Mouse (Mus musculus): ENCODE data around the gene Dhrs13. TPM values are rescaled to one million over a fixed set of nuclear protein-coding genes. Genes with fewer than 3 reads are reported as not detected.

The Dhrs13 gene
- polyA plus RNA-seq (2014; fragmentation: Nextera tagmentation; extraction: Ambion mirVana): 51.3 and 62.5 TPM in 2 replicates

DNA sequence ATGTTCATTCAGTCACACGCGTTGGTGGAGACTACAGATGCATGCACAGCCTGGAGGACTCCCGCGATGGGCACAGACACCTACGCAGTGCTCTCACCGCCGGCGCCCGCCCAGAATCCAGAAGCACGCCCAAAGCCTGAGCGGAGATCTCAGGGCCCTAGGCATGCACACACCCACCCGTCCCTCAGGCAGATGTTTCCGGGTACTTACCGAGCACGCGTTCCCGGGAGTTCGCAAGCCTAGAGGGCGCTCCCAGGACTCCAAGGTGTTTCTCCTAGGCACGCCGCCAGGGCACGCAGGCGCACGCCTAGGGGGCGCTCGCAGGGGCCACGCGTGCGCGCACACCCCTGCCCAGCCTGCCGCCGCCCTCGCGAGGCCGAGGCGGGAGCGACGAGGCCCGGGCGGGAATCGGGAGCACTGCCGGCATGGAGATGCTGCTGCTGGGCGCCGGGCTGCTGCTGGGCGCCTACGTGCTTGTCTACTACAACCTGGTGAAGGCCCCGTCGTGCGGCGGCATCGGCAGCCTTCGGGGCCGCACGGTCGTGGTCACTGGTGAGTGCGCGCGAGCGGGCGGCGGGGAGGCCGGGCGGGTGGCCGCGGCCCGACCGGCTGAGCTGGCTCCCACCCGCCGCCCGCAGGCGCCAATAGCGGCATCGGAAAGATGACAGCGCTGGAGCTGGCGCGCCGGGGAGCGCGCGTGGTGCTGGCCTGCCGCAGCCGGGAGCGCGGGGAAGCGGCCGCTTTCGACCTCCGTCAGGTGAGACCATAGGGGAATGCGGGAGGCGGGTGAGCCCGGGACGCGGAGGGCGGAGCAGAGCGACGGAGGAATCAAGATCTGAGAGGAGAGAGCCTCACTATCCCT lies at the start of gene Dhrs13:
Dhrs13 (plus strand) TSS at position 334 of the 862 bp plus-strand sequence.
- Histone ChIP-seq H3K9ac (replicated peaks; ENCODE audit: low read length) (peak within 1 kb of the TSS; percentile 90), H3K4me1 (ENCODE audit: control insufficient read depth, insufficient read depth, low read length) (peaks cover 12% of the 10 kb centered on the region), H3K4me3 (replicated peaks; ENCODE audit: low read depth, low read length) (peak within 1 kb of the TSS; percentile 70), H3K27me3 (ENCODE audit: control insufficient read depth, insufficient read depth, low read length) (no peaks in the 10 kb centered on the region), H3K36me3 (ENCODE audit: control insufficient read depth, insufficient read depth, low read length) (peaks cover 46% of the 10 kb centered on the region), H3K27ac (replicated peaks; ENCODE audit: low read depth, low read length) (peak within 1 kb of the TSS; percentile 97), H3K9me3 (ENCODE audit: control insufficient read depth, low read length) (no peaks in the 10 kb centered on the region), H3K4me2 (ENCODE audit: low read length) (peak within 1 kb of the TSS; percentile 73)
- DNase-seq (peak; percentile 97), ATAC-seq (ENCODE audit: low FRiP score, low TSS enrichment) (peak; percentile 91)
- WGBS: under 1% methylated on average over 95 of the region's 96 CpGs

DNA sequence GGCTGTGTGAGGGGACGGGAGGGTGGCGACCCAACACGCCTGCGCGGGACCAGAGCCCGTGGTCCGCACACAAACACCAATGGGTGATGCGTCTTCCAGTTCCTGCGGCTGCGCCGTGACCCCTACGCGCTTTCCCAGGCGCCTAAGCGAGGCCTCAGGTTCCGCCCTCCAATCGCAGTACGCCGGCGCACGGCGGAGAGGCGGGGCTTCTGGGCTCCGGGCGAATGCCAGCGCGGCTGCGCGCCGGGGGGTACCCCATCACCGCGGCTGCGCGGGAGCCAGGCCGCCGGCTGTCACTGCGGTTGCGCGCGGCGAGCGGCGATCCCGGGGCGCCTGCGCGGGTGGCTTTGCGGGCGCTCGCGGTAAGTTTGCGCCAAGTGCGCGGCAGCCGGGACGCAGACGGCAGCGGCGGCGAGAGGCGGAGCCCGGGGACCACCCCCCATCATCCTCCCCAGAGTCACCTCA lies 49.6 kb upstream of the Dhrs13 start, which contains the start of gene Phf12:
Phf12 (plus strand) TSS at position 314 of the 465 bp plus-strand sequence.
- no peaks in the 10 kb centered on the region for H3K9me3 ChIP-seq (ENCODE audit: control insufficient read depth, low read length)
- H3K27me3 ChIP-seq (ENCODE audit: control insufficient read depth, insufficient read depth, low read length): no peaks in the 10 kb centered on the region
- peak within 1 kb of the TSS; percentile 98 for H3K27ac ChIP-seq (replicated peaks; ENCODE audit: low read depth, low read length)
- peak; percentile 100 for DNase-seq
- under 1% methylated on average over 62 of the region's 62 CpGs for WGBS
- peak within 1 kb of the TSS; percentile 79 for H3K4me2 ChIP-seq (ENCODE audit: low read length)
- peaks cover 11% of the 10 kb centered on the region for H3K4me1 ChIP-seq (ENCODE audit: control insufficient read depth, insufficient read depth, low read length)
- H3K9ac ChIP-seq (replicated peaks; ENCODE audit: low read length): peak within 1 kb of the TSS; percentile 92
- peak within 1 kb of the TSS; percentile 99 for H3K4me3 ChIP-seq (replicated peaks; ENCODE audit: low read depth, low read length)
- ATAC-seq (ENCODE audit: low FRiP score, low TSS enrichment): peak; percentile 90
- H3K36me3 ChIP-seq (ENCODE audit: control insufficient read depth, insufficient read depth, low read length): peaks cover 24% of the 10 kb centered on the region

DNA sequence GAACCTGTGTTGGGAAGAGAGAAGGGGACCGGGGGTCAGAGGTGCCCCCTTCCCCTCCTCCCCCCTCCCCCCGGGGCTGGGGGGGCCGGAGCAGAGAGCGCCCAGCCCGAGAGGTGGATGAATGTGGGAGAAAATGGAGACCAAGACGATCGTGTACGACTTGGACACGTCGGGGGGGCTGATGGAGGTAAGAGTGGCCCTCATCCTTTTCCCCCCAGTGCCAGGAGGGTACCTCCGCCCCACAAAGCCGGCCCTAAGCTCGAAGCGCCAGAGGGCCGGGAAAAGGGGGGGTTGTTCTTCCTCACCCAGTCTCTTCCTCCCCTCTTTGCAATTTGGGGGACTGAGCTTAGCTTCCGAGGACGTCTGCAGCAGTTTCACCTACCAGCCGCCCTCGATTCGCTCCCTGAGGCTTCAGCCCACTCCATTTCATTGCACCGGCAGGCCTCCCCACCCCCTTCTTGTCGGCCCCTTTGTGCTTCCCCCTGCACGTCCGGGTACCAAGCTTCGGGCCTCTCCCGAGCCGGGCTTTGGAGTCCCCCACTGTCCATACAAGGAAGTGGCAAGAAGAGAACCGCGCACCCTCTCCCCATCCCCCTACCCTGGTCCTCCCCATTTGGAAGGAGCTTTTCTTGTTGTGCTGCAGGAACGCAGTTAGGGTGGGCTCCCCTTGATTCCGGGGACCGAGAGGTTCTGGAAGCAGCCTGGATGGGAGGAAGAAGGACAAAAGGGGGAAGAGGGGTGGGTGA lies 48.7 kb upstream of the Dhrs13 start:
- DNase-seq (peak; percentile 63), ATAC-seq (ENCODE audit: low FRiP score, low TSS enrichment) (no peak; the same call in 1 of the 2 replicates)
- Histone ChIP-seq H3K4me3 (replicated peaks; ENCODE audit: low read depth, low read length) (peak overlapping the region; percentile 99), H3K9ac (replicated peaks; ENCODE audit: low read length) (peak overlapping the region; percentile 92), H3K36me3 (ENCODE audit: control insufficient read depth, insufficient read depth, low read length) (peaks cover 20% of the 10 kb centered on the region), H3K9me3 (ENCODE audit: control insufficient read depth, low read length) (no peaks in the 10 kb centered on the region), H3K4me2 (ENCODE audit: low read length) (peak overlapping the region; percentile 79), H3K4me1 (ENCODE audit: control insufficient read depth, insufficient read depth, low read length) (peaks cover 11% of the 10 kb centered on the region), H3K27me3 (ENCODE audit: control insufficient read depth, insufficient read depth, low read length) (no peaks in the 10 kb centered on the region), H3K27ac (replicated peaks; ENCODE audit: low read depth, low read length) (peak overlapping the region; percentile 98)
- WGBS: 0% methylated on average over 29 of the region's 32 CpGs

DNA sequence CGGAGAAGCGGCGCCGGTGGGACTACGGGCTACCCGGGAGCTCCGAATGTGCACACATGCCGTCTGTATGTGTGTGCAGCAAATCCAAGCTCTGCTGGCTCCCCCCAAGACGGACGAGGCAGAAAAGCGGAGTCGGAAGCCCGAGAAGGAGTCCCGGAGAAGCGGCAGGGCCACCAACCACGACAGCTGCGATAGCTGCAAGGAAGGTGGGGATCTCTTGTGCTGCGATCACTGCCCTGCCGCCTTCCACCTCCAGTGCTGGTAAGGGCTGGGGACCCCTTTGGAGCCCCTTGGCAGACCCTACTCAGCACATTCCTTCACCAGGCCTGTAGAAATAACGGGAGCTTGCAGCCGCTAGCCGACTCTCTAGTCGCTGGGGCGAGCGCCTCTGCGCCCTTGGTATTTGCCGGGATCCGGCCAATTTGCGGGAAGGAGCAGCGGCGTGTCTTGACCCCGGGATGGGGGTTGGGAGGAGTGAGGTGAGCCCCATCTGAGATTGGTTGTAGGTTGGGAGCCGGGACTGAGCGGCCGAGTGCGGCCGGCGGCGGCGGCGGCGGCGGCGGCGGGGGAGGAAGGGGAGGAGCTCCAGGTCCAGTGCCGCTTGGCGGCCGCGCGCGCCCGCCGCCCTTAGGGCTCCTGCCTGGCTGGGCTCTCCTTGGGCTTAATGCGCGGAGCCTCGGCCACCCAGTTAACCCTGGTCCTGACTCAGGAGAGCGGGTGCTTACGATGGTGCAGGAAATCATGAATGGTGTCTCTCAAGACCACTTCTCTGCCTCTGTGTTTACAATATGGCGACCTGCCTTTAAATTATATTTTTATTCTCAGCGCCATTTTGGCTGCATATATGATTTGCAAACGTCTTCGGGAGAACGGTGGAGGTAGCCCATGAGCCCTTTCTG lies 47.9 kb upstream of the Dhrs13 start:
- Histone ChIP-seq H3K9me3 (ENCODE audit: control insufficient read depth, low read length) (no peaks in the 10 kb centered on the region), H3K27ac (replicated peaks; ENCODE audit: low read depth, low read length) (peak overlapping the region; percentile 98), H3K27me3 (ENCODE audit: control insufficient read depth, insufficient read depth, low read length) (no peaks in the 10 kb centered on the region), H3K9ac (replicated peaks; ENCODE audit: low read length) (peak overlapping the region; percentile 92), H3K36me3 (ENCODE audit: control insufficient read depth, insufficient read depth, low read length) (peaks cover 22% of the 10 kb centered on the region), H3K4me1 (ENCODE audit: control insufficient read depth, insufficient read depth, low read length) (peaks cover 11% of the 10 kb centered on the region), H3K4me3 (replicated peaks; ENCODE audit: low read depth, low read length) (peak overlapping the region; percentile 99), H3K4me2 (ENCODE audit: low read length) (peak overlapping the region; percentile 79)
- peak; percentile 85 for DNase-seq
- under 1% methylated on average over 63 of the region's 63 CpGs for WGBS
- no peak for ATAC-seq (ENCODE audit: low FRiP score, low TSS enrichment)

DNA sequence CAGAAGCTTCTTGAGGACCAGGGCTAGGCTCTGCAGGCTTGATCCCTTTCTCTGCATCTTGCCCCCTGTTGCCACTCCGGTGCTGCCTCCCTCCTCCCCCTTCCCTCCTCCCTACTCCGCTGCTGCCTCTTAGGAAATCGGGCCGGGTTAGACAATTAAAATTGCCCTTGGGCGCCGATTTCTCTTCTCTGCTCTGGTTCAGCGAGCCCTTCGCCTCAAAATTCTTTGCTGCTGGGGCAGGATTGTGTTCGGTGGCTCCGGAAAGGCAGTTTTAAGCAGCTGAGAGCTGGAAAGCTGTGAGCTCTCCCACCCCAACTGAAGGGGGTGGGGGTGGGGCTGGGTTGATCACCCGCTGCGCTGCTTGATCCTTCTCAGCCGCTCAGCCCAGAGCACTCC lies 47.2 kb upstream of the Dhrs13 start:
- H3K9me3 ChIP-seq (ENCODE audit: control insufficient read depth, low read length): no peaks in the 10 kb centered on the region
- H3K4me3 ChIP-seq (replicated peaks; ENCODE audit: low read depth, low read length): peak overlapping the region; percentile 99
- WGBS: 0% methylated on average over 13 of the region's 13 CpGs
- ATAC-seq (ENCODE audit: low FRiP score, low TSS enrichment) (no peak), DNase-seq (peak; percentile 79)
- peak overlapping the region; percentile 92 for H3K9ac ChIP-seq (replicated peaks; ENCODE audit: low read length)
- peak overlapping the region; percentile 98 for H3K27ac ChIP-seq (replicated peaks; ENCODE audit: low read depth, low read length)
- H3K27me3 ChIP-seq (ENCODE audit: control insufficient read depth, insufficient read depth, low read length): no peaks in the 10 kb centered on the region
- H3K4me2 ChIP-seq (ENCODE audit: low read length): peak overlapping the region; percentile 79
- peaks cover 23% of the 10 kb centered on the region for H3K36me3 ChIP-seq (ENCODE audit: control insufficient read depth, insufficient read depth, low read length)
- H3K4me1 ChIP-seq (ENCODE audit: control insufficient read depth, insufficient read depth, low read length): peaks cover 11% of the 10 kb centered on the region

DNA sequence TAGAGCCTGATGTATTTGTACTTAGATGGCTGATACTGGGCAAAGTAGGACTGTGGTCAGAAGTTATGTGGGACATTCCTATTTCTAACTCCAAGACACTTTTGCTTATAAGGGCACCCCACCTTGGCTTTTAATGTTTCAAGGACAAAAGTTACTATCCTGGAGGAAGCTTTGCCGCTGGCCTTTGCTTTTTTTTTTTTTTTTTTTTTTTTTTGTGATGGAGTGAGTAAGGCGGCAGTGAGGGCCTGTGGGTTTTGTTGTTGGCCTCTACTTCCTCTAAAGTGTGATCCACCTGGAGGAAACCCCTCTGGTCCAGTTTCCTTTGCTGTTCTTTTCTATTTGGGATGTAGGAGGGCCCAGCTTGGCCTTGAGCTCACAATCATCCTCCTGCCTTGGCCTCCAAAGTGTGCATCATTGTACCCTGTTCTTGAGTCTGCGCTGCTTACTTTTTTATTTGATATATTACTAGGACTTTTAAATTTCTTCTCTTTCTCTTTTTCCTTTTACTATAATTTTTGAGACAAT lies 46.5 kb upstream of the Dhrs13 start:
- H3K36me3 ChIP-seq (ENCODE audit: control insufficient read depth, insufficient read depth, low read length): peaks cover 29% of the 10 kb centered on the region
- H3K27me3 ChIP-seq (ENCODE audit: control insufficient read depth, insufficient read depth, low read length): no peaks in the 10 kb centered on the region
- peak overlapping the region; percentile 79 for H3K4me2 ChIP-seq (ENCODE audit: low read length)
- ATAC-seq (ENCODE audit: low FRiP score, low TSS enrichment): no peak
- no peaks in the 10 kb centered on the region for H3K9me3 ChIP-seq (ENCODE audit: control insufficient read depth, low read length)
- peak overlapping the region; percentile 92; the same call in 1 of the 2 replicates for H3K9ac ChIP-seq (replicated peaks; ENCODE audit: low read length)
- peak overlapping the region; percentile 99 for H3K4me3 ChIP-seq (replicated peaks; ENCODE audit: low read depth, low read length)
- WGBS: 79% methylated on average over 3 of the region's 3 CpGs
- no peak for DNase-seq
- H3K4me1 ChIP-seq (ENCODE audit: control insufficient read depth, insufficient read depth, low read length): peaks cover 11% of the 10 kb centered on the region
- peak overlapping the region; percentile 98; the same call in 1 of the 2 replicates for H3K27ac ChIP-seq (replicated peaks; ENCODE audit: low read depth, low read length)

DNA sequence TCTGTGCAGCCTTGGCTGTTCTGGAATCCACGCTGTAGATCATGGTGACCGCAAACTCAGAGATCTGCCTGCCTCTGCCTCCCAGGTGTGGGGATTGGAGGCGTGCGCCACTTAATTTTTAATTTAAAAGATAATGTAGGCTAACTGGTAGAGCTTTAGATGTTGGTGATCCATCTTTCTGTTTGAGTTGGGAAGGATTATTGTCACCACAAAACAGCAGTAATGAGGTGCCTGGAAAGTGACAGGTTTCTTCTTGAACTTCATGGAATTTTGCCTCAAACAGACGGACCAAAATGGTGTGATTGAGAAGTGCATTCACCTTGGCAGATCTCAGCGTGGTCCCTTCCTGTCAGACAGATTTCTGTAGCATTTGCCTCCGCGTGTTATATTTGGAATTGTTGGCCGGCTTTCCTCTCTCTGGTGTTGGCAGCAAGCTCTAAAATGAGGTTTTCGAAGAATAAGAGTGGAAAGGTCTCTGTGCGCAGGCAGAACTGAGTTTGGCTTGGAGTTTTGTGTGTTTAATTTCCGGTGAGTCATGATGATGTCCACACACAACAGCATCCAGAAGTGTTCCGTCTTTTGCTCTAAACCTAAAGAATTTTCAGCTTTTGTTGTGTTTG lies 42.9 kb upstream of the Dhrs13 start:
- no peaks in the 10 kb centered on the region for H3K9me3 ChIP-seq (ENCODE audit: control insufficient read depth, low read length)
- no peak overlapping the region for H3K9ac ChIP-seq (replicated peaks; ENCODE audit: low read length)
- H3K27me3 ChIP-seq (ENCODE audit: control insufficient read depth, insufficient read depth, low read length): no peaks in the 10 kb centered on the region
- 94% methylated on average over 13 of the region's 13 CpGs for WGBS
- ATAC-seq (ENCODE audit: low FRiP score, low TSS enrichment) (no peak), DNase-seq (no peak)
- peaks cover 37% of the 10 kb centered on the region for H3K36me3 ChIP-seq (ENCODE audit: control insufficient read depth, insufficient read depth, low read length)
- H3K4me2 ChIP-seq (ENCODE audit: low read length): no peak overlapping the region
- H3K4me1 ChIP-seq (ENCODE audit: control insufficient read depth, insufficient read depth, low read length): peaks cover 11% of the 10 kb centered on the region
- no peak overlapping the region for H3K27ac ChIP-seq (replicated peaks; ENCODE audit: low read depth, low read length)
- H3K4me3 ChIP-seq (replicated peaks; ENCODE audit: low read depth, low read length): no peak overlapping the region

All from midbrain, embryonic 14.5 days (tissue).